Mouse (Mus musculus) olfactory bulb, adult 2 months (tissue): ENCODE data around the gene Efcab12.

Experiments used
- CTCF ChIP-seq: fragments of 200-500 bp; IDR thresholded peaks from 2 replicates; pipeline ENCODE4 v1.5.1; 2012; ENCODE audit warnings: low read depth, mild to moderate bottlenecking, low read length, moderate library complexity; ENCODE audit not compliant: insufficient read depth
- POLR2A ChIP-seq: fragments of 200-500 bp; IDR thresholded peaks from 2 replicates; pipeline ENCODE4 v1.6.1; 2012; ENCODE audit warnings: mild to moderate bottlenecking, low read depth, low read length, moderate library complexity; ENCODE audit not compliant: insufficient read depth

DNA sequence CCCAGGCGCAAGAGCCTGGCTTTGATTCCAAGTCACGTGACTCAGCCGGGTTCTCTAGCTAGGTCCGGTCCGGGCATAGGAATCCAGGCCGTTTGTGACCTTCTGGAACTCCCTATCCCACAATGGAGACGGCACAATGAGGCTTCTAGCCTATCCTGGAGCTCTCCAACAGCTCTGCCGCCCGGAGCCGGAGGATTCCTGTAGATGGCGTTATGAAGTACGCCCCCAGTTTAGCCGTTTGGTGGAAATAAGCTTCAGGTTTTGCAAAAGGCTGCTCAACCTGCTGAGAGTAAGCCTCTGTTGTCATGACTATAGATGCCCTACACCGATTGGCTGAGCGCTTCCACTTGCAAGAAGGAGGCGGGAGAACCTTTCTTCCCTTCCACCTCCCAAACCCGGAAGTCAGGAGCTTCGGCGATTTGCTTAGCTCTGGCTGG, at the start of gene Efcab12:
- TF ChIP-seq POLR2A (no peak), CTCF (no peak)
